Mouse (Mus musculus): ENCODE measurements around the gene Galt. TPM values are rescaled to one million over a fixed set of nuclear protein-coding genes. Genes with fewer than 3 reads are reported as not detected.

Gene Galt
- polyA plus RNA-seq, 1 experiment from 2014 or later: 18.4 TPM

DNA sequence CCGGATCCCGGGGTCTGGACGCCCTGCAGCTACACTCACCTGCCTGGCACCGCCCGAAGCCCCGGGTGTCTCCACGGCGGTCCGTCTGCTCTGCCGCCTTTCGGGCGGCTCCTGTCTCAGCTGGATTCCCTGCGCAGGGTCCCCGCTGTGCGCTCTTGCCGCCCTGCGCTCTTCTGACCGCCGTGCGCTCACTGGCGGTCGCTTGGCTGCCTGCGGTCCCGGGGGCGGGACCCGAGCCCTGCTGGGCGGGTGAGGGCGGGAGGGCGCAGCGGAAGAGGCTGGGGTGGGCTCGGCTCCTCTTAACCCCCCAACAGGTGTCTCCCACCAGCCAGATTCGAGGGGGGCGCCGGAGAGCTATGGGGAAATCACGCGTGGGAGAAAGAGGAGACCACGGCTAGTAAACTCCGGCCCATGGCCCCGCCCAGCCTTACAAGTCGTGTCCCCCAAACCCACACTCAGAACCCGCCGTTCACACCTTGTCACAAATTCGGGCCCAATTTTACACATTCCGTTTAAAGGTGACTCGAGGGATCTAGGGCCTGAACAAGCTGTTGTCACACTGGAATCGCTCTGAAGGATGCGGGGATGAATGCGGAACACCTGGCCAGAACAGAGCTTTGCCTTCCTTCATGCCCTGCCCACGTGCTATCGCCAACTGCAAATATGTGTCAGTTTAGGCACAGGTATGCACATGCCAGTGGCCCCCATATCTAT is 23.8 kb upstream of the Galt start, which contains the start of gene Arid3c:
Gene Arid3c, minus strand, starts transcription at position 91 of the 714 bp plus-strand sequence.
- Histone ChIP-seq H3K4me2 (ENCODE audit: low read depth, low read length, severe bottlenecking) (peak within 1 kb of the TSS; percentile 67), H3K9ac (ENCODE audit: low read length) (peak within 1 kb of the TSS; percentile 43), H3K4me1 (replicated peaks; ENCODE audit: control insufficient read depth, insufficient read depth, low read length) (peaks cover 26% of the 10 kb centered on the region), H3K9me3 (ENCODE audit: control insufficient read depth, low read length) (no peaks in the 10 kb centered on the region), H3K27me3 (ENCODE audit: control insufficient read depth, insufficient read depth, low read length) (peaks cover 56% of the 10 kb centered on the region), H3K4me3 (ENCODE audit: low read depth, low read length) (peak within 1 kb of the TSS; percentile 34), H3K27ac (ENCODE audit: low read depth, low read length) (no peak within 1 kb of the TSS), H3K36me3 (ENCODE audit: control insufficient read depth, insufficient read depth, low read length) (no peaks in the 10 kb centered on the region)
- no peak for ATAC-seq (replicated peaks; ENCODE audit: low FRiP score)
- peak; percentile 67 for DNase-seq (ENCODE audit: low spot score)
- 2% methylated on average over 50 of the region's 50 CpGs for WGBS

DNA sequence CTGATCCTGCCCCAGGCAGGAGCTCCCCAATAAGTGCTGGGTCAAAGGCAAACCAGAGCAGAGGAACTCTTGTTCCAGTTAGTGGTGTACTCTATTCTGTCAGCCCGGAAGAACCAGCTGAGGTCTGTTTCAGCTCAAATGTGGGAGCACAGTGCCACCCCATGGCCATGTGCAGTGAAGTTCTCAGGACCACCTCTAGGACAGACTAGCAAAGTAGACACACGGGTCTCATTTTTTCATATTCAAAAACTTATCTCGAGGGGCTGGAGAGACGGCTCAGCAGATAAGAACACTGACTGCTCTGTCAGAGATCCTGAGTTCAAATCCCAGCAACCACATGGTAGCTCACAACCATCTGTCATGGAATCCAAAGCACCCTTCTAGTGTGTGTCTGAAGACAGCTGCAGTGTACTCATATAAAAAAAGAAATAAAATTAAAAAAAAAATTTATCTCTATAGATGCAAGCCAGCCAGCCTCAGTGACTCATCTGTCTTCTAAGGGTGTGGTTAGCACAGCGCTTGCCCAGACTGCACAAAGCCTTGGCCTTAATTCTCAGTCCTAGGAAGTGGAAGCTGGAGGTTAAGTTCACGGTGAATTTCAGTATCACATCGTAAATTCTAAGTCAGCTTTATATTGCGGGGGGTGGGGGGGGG is 17.3 kb upstream of the Galt start:
- ATAC-seq (replicated peaks; ENCODE audit: low FRiP score) (0 out of 2 replicates have a peak, but pooled peaks have one; percentile 60), DNase-seq (ENCODE audit: low spot score) (peak; percentile 79)
- H3K4me1 ChIP-seq (replicated peaks; ENCODE audit: control insufficient read depth, insufficient read depth, low read length): peaks cover 6% of the 10 kb centered on the region; the same call in 1 of the 2 replicates
- H3K27me3 ChIP-seq (ENCODE audit: control insufficient read depth, insufficient read depth, low read length): peaks cover 5% of the 10 kb centered on the region; the same call in 1 of the 2 replicates
- no peak overlapping the region for H3K4me3 ChIP-seq (ENCODE audit: low read depth, low read length)
- no peak overlapping the region for H3K27ac ChIP-seq (ENCODE audit: low read depth, low read length)
- H3K9me3 ChIP-seq (ENCODE audit: control insufficient read depth, low read length): no peaks in the 10 kb centered on the region
- peaks cover 3% of the 10 kb centered on the region; the same call in 1 of the 2 replicates for H3K36me3 ChIP-seq (ENCODE audit: control insufficient read depth, insufficient read depth, low read length)
- no peak overlapping the region for H3K4me2 ChIP-seq (ENCODE audit: low read depth, low read length, severe bottlenecking)
- 56% methylated on average over 8 of the region's 8 CpGs for WGBS
- H3K9ac ChIP-seq (ENCODE audit: low read length): no peak overlapping the region

DNA sequence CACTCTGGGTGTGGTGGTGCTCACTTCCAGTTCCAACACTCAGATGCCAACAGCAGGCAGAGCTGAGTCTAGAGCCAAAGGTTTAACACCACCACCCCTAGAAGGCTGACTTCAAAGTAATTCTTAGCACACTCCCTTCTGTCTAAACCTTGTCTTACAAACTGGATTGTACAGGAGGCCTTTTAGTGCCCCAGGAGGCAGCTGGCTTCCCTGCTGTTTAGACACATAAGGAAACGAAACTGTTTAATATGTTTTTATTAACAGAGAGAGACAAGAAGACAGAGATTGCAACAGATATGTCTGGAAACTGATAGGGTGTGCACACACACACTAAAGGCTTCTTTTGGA is 16.8 kb upstream of the Galt start:
- ATAC-seq (replicated peaks; ENCODE audit: low FRiP score) (no peak), DNase-seq (ENCODE audit: low spot score) (peak; percentile 42)
- no peaks in the 10 kb centered on the region for H3K9me3 ChIP-seq (ENCODE audit: control insufficient read depth, low read length)
- no peak overlapping the region for H3K4me2 ChIP-seq (ENCODE audit: low read depth, low read length, severe bottlenecking)
- H3K27ac ChIP-seq (ENCODE audit: low read depth, low read length): no peak overlapping the region
- WGBS: 75% methylated on average over 1 of the region's 1 CpGs
- H3K36me3 ChIP-seq (ENCODE audit: control insufficient read depth, insufficient read depth, low read length): peaks cover 3% of the 10 kb centered on the region; the same call in 1 of the 2 replicates
- H3K27me3 ChIP-seq (ENCODE audit: control insufficient read depth, insufficient read depth, low read length): peaks cover 2% of the 10 kb centered on the region; the same call in 1 of the 2 replicates
- H3K4me1 ChIP-seq (replicated peaks; ENCODE audit: control insufficient read depth, insufficient read depth, low read length): peaks cover 6% of the 10 kb centered on the region; the same call in 1 of the 2 replicates
- H3K4me3 ChIP-seq (ENCODE audit: low read depth, low read length): no peak overlapping the region
- H3K9ac ChIP-seq (ENCODE audit: low read length): no peak overlapping the region

DNA sequence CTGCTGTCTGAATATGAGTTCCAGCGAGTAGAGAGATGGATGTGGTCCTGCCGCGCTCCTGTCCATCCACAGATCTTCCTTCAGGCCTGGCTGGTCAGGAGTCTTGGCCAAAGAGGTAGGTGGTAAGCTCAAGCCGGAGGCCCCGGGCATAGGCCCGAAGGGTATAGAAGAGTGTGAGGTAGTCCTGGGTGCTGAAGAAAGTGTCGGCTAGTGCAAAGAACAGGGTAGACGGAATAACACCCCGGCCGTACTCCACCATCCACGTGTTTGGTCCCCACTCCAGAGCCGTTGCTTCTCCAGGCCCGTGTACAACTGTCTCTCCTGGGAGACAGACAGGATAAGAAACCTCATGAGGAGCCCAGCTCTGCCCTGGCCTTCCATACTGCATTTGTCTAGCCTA is 15.8 kb upstream of the Galt start:
- H3K4me1 ChIP-seq (replicated peaks; ENCODE audit: control insufficient read depth, insufficient read depth, low read length): peaks cover 6% of the 10 kb centered on the region; the same call in 1 of the 2 replicates
- peaks cover 3% of the 10 kb centered on the region; the same call in 1 of the 2 replicates for H3K36me3 ChIP-seq (ENCODE audit: control insufficient read depth, insufficient read depth, low read length)
- no peak for ATAC-seq (replicated peaks; ENCODE audit: low FRiP score)
- H3K27me3 ChIP-seq (ENCODE audit: control insufficient read depth, insufficient read depth, low read length): no peaks in the 10 kb centered on the region
- no peak overlapping the region for H3K4me2 ChIP-seq (ENCODE audit: low read depth, low read length, severe bottlenecking)
- no peak overlapping the region for H3K9ac ChIP-seq (ENCODE audit: low read length)
- peak; percentile 52 for DNase-seq (ENCODE audit: low spot score)
- no peaks in the 10 kb centered on the region for H3K9me3 ChIP-seq (ENCODE audit: control insufficient read depth, low read length)
- no peak overlapping the region for H3K4me3 ChIP-seq (ENCODE audit: low read depth, low read length)
- H3K27ac ChIP-seq (ENCODE audit: low read depth, low read length): no peak overlapping the region
- WGBS: 94% methylated on average over 13 of the region's 13 CpGs

DNA sequence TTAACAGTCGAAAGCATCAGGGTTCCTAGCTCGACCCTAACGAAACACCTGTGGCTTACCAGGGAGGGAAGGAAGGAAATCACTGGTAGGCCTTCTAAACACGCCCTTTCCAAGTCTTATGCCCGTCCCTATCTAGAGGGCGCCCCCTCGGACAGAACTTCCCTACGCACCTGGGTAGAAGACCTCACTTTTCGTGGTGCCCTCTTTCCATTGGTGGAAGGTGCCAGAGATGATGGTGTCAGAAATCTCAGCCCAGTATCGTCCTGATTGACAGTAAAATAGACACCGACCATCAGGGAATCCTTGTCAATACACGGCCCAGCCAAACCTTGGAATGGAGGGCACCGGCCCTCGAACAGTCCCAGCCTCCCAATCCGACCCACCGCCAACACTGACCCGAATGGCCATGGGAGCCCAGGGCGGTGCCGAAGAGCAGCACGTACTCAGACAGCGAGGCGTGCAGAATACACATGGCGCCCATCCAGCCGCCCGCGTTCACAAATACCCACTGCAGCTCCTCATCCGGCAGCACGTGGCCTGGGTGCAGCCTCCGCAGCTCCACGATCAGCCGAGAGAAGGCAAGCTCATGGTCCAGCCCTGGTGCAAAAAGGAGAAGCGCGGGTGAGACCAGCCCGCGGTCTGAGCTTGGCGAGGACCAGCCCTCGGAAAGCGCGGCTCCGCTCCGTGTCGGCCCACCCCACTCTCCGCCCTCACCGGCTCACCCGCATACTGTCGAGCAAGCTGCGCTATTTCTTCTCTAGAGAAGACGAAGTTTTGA is 14.5 kb upstream of the Galt start:
- H3K4me3 ChIP-seq (ENCODE audit: low read depth, low read length): peak overlapping the region; percentile 77
- no peaks in the 10 kb centered on the region for H3K27me3 ChIP-seq (ENCODE audit: control insufficient read depth, insufficient read depth, low read length)
- H3K9ac ChIP-seq (ENCODE audit: low read length): peak overlapping the region; percentile 82
- peak overlapping the region; percentile 14; the same call in 1 of the 2 replicates for H3K27ac ChIP-seq (ENCODE audit: low read depth, low read length)
- H3K36me3 ChIP-seq (ENCODE audit: control insufficient read depth, insufficient read depth, low read length): peaks cover 3% of the 10 kb centered on the region; the same call in 1 of the 2 replicates
- H3K4me2 ChIP-seq (ENCODE audit: low read depth, low read length, severe bottlenecking): peak overlapping the region; percentile 93
- ATAC-seq (replicated peaks; ENCODE audit: low FRiP score) (peak; percentile 78), DNase-seq (ENCODE audit: low spot score) (no peak)
- peaks cover 6% of the 10 kb centered on the region; the same call in 1 of the 2 replicates for H3K4me1 ChIP-seq (replicated peaks; ENCODE audit: control insufficient read depth, insufficient read depth, low read length)
- WGBS: under 1% methylated on average over 48 of the region's 48 CpGs
- no peaks in the 10 kb centered on the region for H3K9me3 ChIP-seq (ENCODE audit: control insufficient read depth, low read length)

DNA sequence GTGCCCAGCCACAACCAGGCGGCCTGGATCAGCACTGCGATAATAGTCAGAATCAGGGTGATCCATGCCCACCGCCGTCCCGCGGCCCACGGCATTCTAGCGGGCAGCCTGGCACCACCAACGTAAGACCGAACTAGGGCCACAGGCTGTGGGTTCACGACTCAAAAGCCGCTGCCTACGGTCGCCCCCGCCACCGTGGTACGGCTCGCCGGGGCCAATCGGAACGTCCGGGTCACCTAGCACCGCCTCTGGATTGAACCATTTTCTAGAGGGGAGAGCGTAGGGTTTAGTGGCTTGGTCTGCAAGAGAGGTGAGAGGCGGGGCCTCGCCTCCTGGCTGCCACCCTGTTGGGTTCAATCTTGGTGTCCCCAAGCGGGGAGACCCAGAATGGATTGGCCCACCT is 13.9 kb upstream of the Galt start:
- under 1% methylated on average over 27 of the region's 27 CpGs for WGBS
- H3K4me2 ChIP-seq (ENCODE audit: low read depth, low read length, severe bottlenecking): peak overlapping the region; percentile 93
- peak; percentile 95 for DNase-seq (ENCODE audit: low spot score)
- peak overlapping the region; percentile 14; the same call in 1 of the 2 replicates for H3K27ac ChIP-seq (ENCODE audit: low read depth, low read length)
- peak overlapping the region; percentile 82 for H3K9ac ChIP-seq (ENCODE audit: low read length)
- peak; percentile 97 for ATAC-seq (replicated peaks; ENCODE audit: low FRiP score)
- peaks cover 4% of the 10 kb centered on the region; the same call in 1 of the 2 replicates for H3K9me3 ChIP-seq (ENCODE audit: control insufficient read depth, low read length)
- no peaks in the 10 kb centered on the region for H3K27me3 ChIP-seq (ENCODE audit: control insufficient read depth, insufficient read depth, low read length)
- H3K4me3 ChIP-seq (ENCODE audit: low read depth, low read length): peak overlapping the region; percentile 77
- peaks cover 6% of the 10 kb centered on the region; the same call in 1 of the 2 replicates for H3K4me1 ChIP-seq (replicated peaks; ENCODE audit: control insufficient read depth, insufficient read depth, low read length)
- peaks cover 3% of the 10 kb centered on the region; the same call in 1 of the 2 replicates for H3K36me3 ChIP-seq (ENCODE audit: control insufficient read depth, insufficient read depth, low read length)

DNA sequence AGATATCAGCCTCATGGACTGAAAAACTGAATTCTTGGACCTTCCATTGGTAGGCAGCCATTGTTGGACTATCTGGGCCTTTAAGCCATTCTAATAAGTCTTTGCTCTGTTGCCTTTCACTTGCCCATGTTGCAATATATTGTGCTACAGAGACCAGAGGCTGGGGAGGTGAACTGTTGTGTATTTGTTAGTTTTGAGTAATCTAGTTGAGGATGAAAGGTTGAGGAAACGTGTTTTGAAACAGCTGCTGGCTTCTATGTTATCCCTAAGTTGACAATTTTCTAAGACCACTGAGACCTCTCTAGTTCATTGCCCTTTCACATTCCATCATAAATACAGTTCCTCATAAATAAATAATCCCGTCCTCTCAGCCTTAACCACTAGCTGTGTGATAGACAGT is 10.9 kb upstream of the Galt start:
- peaks cover 6% of the 10 kb centered on the region; the same call in 1 of the 2 replicates for H3K4me1 ChIP-seq (replicated peaks; ENCODE audit: control insufficient read depth, insufficient read depth, low read length)
- H3K4me2 ChIP-seq (ENCODE audit: low read depth, low read length, severe bottlenecking): no peak overlapping the region
- DNase-seq (ENCODE audit: low spot score) (no peak), ATAC-seq (replicated peaks; ENCODE audit: low FRiP score) (no peak)
- no peak overlapping the region for H3K4me3 ChIP-seq (ENCODE audit: low read depth, low read length)
- no peak overlapping the region for H3K9ac ChIP-seq (ENCODE audit: low read length)
- no peak overlapping the region for H3K27ac ChIP-seq (ENCODE audit: low read depth, low read length)
- H3K9me3 ChIP-seq (ENCODE audit: control insufficient read depth, low read length): peaks cover 12% of the 10 kb centered on the region; the same call in 1 of the 2 replicates
- no peaks in the 10 kb centered on the region for H3K27me3 ChIP-seq (ENCODE audit: control insufficient read depth, insufficient read depth, low read length)
- no peaks in the 10 kb centered on the region; the same call in 1 of the 2 replicates for H3K36me3 ChIP-seq (ENCODE audit: control insufficient read depth, insufficient read depth, low read length)
- WGBS: 81% methylated on average over 2 of the region's 2 CpGs

DNA sequence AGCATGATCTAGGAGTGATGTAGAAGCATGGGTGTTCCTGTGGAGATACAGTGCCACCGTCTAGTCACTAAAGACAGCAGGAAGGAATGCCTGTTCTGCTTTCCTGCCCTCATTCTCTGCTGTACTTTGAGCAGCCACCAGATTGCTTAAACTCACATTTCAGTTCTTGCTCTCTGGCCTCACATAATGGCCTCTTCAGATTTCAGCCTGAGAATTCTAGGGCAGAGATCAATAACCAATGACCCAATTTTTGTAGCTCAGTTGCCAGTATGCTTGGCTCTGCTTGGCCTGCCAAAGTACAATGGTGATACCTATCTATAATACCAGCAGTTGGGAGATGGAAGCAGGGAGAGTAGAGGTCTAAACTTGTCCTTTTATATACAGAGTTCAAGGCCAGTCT is 10.0 kb upstream of the Galt start:
- DNase-seq (ENCODE audit: low spot score) (no peak), ATAC-seq (replicated peaks; ENCODE audit: low FRiP score) (no peak)
- 91% methylated on average over 1 of the region's 1 CpGs for WGBS
- no peak overlapping the region for H3K4me2 ChIP-seq (ENCODE audit: low read depth, low read length, severe bottlenecking)
- peaks cover 12% of the 10 kb centered on the region; the same call in 1 of the 2 replicates for H3K9me3 ChIP-seq (ENCODE audit: control insufficient read depth, low read length)
- H3K4me1 ChIP-seq (replicated peaks; ENCODE audit: control insufficient read depth, insufficient read depth, low read length): 0 out of 2 replicates have a peak, but pooled peaks cover 3% of the 10 kb centered on the region
- H3K9ac ChIP-seq (ENCODE audit: low read length): no peak overlapping the region
- H3K4me3 ChIP-seq (ENCODE audit: low read depth, low read length): no peak overlapping the region
- H3K27me3 ChIP-seq (ENCODE audit: control insufficient read depth, insufficient read depth, low read length): no peaks in the 10 kb centered on the region
- H3K27ac ChIP-seq (ENCODE audit: low read depth, low read length): no peak overlapping the region
- no peaks in the 10 kb centered on the region for H3K36me3 ChIP-seq (ENCODE audit: control insufficient read depth, insufficient read depth, low read length)
